Mouse (Mus musculus) fibroblast of lung, adult 2 months (primary cell): ENCODE results near the gene Sar1b.

Experiments
- DNase-seq: peaks from one replicate; pipeline ENCODE4 v3.0.0-alpha.2; 2011; ENCODE audit warnings: low read depth

The Sar1b gene

GRCm38 (mm10) chr11:51831962-51832909 lies 68.7 kb downstream of the Sar1b start:
- peak; percentile 54 for DNase-seq

GRCm38 (mm10) chr11:51832992-51833391 lies 69.5 kb downstream of the Sar1b start:
- no peak for DNase-seq

GRCm38 (mm10) chr11:51833393-51834066 lies 70.0 kb downstream of the Sar1b start:
- DNase-seq: no peak

- DNase-seq: no peak
Observed at GRCm38 (mm10) chr11:51834067-51834411, 70.6 kb downstream of the Sar1b start.

- DNase-seq: no peak
Observed at GRCm38 (mm10) chr11:51835598-51835997, 72.1 kb downstream of the Sar1b start.

- DNase-seq: no peak
Observed at GRCm38 (mm10) chr11:51836506-51836905, 73.0 kb downstream of the Sar1b start.

- DNase-seq: no peak
Observed at GRCm38 (mm10) chr11:51837164-51838153, 74.0 kb downstream of the Sar1b start.

- no peak for DNase-seq
Observed at GRCm38 (mm10) chr11:51839106-51839505, 75.6 kb downstream of the Sar1b start.

GRCm38 (mm10) chr11:51839973-51840372 lies 76.5 kb downstream of the Sar1b start:
- no peak for DNase-seq

- no peak for DNase-seq
Observed at GRCm38 (mm10) chr11:51840657-51841056, 77.2 kb downstream of the Sar1b start.

GRCm38 (mm10) chr11:51841149-51841548 lies 77.7 kb downstream of the Sar1b start:
- DNase-seq: no peak
